Mouse (Mus musculus): ENCODE data around the gene Fam71f1.

Gene Fam71f1

DNA sequence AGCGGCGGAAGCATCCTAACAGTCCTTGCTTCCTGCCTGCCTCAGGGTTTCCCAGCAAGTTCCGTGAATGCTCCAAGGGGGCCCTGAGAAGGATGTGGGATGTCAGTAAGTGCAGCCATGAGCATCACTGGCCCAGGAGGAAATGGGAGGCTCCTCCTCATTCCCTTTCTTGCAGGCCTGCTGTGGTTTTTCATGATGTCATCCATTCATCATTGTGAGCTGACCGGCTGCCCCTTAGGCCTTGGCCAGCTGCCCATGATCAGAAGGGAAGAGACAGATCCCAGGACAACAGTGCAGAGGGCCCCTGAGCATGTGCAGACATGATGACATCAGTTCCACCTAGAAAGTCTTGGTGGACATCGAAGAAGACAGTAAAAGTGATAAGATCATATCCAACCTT is at the start of gene Fam71f1:
Gene Fam71f1 (plus strand): TSS at position 262 of the 400 bp plus-strand sequence.
- DNase-seq (ENCODE audit: low spot score in 2 of 2) = no peak

DNA sequence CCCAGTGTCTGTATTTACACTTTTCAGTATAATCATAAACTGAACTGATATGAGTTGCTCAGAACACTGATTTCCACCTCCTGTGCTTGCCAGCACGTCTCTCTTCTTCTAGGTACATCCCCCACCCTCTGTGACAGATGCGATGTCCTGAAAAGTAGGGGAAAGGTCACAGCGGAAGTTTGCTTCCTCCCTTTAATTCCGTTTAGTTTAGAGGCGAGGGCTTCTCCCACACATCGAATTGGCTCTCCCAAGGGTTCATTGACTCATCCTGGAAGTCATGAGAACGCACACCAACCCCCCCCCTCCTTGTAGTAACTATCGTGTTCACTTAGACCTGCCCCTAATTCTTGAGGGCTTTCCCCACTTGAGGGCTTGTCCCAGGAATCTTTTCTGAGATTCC is 48.0 kb upstream of the Fam71f1 start:
- no peak for DNase-seq (ENCODE audit: low spot score in 2 of 2)

DNA sequence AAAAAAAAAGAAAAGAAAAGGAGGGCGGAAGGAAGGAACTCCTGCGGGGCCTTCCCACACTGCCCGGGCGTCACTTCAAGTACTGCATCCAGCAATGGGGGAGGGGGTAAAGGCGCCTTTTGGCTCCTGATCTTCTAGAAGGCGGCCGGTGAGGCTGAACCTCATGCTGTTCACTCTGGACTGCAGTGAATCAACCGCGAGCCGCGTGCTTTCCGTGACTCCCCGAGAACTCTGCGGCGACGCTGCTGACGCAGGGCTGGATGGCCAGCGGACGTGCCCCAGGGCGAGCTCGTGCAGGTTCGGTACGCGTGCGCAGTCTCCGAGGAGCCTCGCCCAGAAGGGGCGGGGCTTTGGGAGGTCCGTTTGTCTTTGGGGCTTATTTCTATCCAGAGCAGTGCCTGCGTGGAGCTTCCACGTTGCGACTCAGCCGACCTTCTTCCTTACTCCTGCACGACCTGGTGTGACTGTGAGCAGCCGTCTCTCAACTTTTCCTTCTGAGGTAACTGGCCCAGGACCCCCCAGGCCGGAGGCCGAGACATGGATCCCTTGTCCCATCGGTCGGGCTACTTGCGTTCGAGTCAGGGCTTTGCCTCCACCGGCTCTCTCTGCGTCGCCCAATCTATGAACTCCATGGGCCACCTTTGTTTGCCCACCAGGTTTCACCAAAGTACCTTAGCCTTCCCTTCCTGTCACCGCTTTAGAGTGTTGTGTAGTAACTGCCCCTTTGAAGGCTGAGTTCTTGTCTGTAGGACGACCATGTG is 46.4 kb upstream of the Fam71f1 start, which contains the start of gene Hilpda:
Gene Hilpda (plus strand): TSS at position 177 of the 761 bp plus-strand sequence.
- DNase-seq (ENCODE audit: low spot score in 2 of 2) = peak; percentile 77 to 82

DNA sequence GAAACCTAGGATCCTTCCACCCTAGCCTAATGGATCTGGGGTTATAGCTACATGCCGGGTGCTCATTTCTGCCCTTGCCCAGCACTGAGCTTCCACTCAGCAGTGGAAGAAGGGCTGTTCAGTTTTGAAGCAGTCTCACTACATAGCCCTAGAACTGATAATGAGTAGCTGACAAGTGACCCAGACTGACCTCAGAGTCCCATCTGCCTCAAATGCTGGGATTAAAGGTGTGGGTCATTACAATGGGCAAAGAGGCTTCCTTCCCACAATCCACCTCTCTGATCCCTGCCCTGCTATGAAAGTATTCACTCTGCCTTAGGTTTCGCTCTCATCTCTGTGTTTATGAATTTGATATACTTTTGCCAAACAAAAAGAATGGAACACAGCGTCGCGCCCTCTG is 42.2 kb upstream of the Fam71f1 start:
- DNase-seq (ENCODE audit: low spot score in 2 of 2) = no peak

DNA sequence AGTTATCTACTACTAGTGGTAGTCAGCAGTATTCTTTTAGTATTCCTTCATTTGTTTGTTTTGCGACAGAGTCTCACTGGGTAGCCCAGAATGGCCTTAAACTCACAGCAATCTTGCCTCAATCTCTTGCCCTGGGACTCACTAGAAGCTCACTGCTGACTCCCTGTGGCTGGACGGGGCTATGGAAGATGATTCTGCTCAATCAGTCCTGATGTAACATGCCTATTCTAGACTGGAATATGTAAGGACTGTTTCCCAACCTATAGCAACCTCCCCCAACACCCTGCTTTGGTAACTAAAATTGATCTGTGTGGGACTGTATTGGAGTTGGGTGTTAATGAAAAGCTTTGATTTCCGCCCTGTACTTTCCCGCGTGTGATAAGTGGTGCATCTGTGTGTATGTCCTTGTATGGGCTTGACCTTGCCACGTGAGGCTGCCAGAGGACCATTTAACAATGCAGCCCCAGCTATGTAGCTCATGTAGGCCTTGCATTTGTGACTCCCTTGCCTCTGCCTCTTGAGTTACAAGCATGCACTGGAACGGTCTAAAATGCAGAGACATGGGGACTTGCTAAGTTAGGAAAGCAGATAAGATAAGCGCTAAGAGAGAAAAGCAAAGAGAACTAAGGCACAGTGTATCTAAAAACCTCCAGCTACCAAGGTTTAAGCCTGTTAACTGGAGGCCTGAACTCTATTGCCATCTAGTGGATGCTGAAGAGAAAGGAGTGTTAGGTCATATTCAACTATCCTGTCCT is 40.2 kb upstream of the Fam71f1 start:
- DNase-seq (ENCODE audit: low spot score in 2 of 2) = no peak

DNA sequence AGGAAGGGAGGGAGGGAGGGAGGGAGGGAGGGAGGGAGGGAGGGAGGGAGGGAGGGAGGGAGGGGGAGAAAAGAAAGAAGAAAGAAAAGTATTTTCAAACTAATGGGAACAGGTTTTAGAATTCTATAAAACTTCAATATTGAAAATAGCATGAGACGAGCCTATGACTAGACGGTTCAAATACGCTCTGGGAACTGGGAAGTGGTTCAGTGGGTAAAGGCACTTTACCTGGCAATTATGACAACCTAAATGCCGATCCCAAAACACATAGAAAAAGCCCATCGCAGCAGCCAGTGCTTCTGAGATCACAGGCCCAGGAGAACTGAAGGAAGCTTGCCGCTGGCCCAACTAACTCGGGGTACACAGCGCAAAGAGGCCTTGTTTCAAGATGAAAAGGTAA is 39.6 kb upstream of the Fam71f1 start, which contains the start of gene Fam71f2:
Gene Fam71f2 (plus strand): TSS at position 301 of the 400 bp plus-strand sequence.
- no peak for DNase-seq (ENCODE audit: low spot score in 2 of 2)

DNA sequence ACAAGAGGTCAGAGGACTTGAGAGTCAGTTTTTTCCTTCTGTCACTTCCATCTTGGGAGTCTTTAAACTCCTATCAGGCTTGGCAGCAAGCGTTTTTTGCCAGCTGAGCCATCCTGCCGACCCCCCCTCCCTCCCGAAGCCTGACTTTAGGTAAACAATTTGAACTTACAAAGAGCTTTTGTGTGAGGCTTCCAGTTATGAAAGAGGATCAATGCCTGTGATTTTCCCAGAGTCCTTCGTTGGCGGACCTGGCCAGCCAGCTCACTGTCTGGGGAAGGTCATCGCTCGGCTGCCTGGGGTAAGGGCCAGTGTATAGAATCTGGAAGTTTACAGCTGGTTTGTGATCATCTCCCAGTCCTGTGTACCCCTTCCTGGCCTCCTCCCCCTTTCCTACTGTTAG is 38.3 kb upstream of the Fam71f1 start:
- no peak for DNase-seq (ENCODE audit: low spot score in 2 of 2)

DNA sequence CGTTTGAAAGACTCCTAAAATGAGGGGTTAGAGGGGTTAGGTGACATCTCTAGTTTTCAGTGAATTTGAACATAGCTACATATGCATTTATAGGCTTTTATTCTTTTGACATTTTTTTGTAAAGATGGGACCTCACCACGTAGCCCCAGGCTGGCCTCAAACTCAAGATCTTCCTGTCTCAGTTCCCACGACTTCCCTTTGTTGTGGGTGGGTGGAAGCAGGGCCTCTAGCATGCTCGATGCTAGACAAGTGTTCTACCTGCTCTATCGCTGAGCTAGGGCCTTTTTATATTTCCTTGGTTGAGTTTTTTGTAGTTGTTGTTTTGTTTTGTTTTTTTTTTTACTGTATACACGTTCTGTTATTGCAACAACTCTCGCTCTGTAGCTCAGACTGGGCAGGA is 32.1 kb upstream of the Fam71f1 start:
- DNase-seq (ENCODE audit: low spot score in 2 of 2) = no peak

DNA sequence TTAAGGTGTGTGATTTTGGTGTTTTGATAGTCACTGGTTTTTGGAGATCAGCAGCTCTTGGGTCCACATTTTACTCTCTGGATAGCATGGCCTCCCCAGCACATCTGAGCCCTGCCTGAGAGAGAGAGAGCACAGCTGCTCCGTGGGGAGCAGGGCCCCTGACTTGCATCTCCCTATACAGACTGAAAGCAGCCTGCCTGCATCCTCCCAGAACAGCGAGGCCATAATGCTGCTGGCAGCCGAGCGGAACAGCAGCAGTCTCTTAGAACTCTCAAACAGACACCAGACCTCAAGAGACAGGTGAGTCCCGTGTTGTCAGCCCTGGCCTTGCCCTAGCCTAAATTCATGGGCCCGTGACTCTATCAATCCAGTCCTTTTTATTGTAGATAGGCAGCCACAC is 31.5 kb upstream of the Fam71f1 start:
- no peak for DNase-seq (ENCODE audit: low spot score in 2 of 2)

DNA sequence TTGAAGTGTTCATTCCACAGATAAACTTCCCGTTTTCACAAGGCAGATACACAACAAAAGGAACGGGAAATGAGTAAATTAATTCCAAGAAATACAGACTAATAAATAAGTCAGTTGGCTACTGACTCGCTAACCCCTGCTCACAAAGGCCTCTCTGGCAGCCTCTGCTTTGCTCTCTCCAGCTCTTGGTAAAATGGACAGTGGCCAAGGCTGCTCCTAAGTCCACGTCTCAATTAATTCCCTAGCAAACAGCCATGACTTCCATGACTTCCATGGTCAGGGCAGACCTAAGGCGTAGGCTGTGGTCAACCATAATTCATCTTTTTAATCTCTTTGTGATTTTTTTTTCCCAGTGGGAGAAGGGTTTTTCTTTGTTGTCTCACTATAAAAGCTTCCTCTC is 31.0 kb upstream of the Fam71f1 start:
- DNase-seq (ENCODE audit: low spot score in 2 of 2) = no peak

DNA sequence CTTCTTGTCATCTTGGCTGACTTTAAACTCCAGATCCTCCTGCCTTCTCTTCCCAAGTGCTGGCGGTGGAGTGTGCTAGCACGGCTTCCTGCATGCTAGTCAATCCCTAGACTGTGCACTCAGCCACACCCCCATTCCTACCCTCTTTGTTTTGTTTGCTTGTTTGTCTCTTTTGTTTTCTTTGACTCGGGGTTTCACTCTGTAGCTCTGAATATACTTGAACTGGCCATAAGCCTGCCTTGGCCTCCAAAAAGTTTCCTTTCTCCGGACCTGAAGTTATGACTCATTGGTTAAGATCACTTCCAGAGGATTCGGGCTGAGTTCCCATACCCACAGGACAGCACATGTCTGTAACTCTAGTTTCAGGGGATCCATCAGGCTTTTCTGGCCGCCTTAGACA is 30.3 kb upstream of the Fam71f1 start:
- DNase-seq (ENCODE audit: low spot score in 2 of 2) = no peak

DNA sequence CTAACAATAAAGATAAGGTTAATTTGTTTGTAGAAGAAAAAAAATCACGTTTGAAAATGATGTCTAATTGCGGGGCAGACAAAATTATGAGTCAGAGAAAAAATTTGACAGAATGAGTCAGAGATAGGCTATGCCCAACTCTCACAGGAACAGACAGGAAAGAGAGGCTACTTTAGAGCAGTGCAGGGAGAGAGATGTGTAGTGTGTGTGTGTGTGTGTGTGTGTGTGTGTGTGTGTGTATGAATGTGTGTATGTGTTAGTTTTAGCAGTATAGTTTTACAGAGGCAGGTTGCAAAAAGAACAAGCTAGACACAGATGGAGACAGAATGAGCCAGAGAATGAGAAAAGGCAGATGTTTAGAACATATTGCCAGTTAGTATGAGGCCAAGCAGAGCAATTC is 19.8 kb upstream of the Fam71f1 start:
- no peak for DNase-seq (ENCODE audit: low spot score in 2 of 2)

DNA sequence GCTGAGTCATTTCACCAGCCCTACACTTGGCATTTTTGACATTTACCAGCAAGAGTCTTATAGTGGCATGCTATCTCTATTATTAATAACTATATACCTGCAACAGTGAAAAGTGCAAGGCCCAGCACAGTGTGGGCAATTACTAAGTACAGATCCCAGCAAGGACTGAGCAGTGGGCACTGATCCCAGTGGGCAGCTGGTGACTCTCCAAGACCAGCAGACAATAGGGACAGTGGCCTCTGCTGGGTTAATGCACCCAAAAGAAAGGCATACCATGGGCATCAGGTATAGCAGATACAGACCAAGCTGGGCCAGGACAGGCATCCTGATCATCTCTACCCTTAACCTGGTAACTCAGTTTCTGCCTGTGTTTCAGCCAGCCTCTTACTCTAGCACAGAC is 15.7 kb upstream of the Fam71f1 start:
- no peak for DNase-seq (ENCODE audit: low spot score in 2 of 2)

DNA sequence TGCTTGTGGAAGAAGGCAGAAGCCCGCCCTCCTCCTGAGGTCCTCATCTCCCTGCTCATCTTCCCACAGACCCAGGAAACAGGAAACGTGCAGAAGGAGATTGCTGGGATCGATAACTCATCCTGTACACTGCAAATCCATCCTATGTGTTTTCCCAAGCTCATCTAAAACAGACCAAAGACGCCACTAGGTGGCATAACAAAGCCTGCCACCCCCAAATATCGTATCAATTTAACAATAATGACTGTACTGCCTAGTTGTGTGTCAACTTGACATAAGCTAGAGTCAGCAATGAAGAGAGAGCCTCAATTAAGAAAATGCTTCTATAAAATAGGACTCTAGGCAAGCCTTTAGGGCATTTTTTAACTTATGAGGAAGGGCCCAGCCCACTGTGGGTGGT is 15.2 kb upstream of the Fam71f1 start:
- DNase-seq (ENCODE audit: low spot score in 2 of 2) = no peak

DNA sequence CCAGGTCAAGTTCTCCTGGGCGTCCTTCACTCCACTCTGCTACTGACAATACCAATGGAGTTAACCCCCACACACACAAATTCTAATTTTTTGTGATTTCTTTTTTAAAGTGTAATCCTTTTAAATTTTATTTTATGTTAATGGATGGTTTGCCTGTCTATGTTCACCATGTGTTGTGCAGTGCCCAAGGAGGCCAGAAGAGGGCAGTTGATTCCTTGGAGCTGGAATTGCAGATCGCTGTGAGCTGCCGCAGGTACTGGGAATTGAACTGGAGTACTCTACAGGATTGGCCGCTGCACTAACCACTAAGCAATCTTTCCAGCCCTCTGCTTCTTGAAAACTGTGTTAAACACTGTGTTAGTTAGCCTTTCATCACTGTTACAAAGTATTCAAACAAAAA is 13.5 kb upstream of the Fam71f1 start:
- DNase-seq (ENCODE audit: low spot score in 2 of 2) = no peak

DNA sequence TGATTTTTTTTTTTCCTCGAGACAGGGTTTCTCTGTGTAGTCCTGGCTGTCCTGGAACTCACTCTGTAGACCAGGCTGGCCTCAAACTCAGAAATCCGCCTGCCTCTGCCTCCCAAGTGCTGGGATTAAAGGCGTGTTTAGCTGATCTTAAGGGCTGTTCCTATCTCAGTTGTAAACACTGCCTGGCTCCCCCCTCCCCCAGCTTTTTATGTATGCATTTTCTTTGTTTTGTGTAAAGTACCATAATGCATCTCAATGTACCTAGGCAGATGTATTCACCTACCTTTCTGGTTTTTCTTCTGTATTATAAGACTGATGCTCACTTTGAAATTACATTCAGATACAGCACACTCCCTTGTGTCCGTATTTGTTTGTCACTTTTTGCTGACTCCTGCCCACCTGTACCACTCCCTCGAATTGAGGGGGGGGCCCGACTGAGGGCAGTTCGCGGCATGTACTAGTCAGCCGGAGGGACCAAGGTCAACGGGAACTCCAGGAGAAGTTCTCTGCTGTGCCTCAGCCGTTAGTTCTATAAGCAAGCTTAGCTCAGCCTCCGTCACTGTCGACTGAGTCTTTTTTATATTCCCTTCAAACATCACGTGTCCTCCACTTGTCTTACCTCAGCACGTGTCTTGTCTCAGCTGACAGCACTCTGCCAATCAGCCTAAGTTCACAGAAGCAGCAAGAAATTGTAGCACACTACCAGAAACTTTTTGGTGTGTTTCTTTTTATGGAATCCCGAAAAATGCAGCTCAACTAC is 9.9 kb upstream of the Fam71f1 start:
- no peak for DNase-seq (ENCODE audit: low spot score in 2 of 2)

DNA sequence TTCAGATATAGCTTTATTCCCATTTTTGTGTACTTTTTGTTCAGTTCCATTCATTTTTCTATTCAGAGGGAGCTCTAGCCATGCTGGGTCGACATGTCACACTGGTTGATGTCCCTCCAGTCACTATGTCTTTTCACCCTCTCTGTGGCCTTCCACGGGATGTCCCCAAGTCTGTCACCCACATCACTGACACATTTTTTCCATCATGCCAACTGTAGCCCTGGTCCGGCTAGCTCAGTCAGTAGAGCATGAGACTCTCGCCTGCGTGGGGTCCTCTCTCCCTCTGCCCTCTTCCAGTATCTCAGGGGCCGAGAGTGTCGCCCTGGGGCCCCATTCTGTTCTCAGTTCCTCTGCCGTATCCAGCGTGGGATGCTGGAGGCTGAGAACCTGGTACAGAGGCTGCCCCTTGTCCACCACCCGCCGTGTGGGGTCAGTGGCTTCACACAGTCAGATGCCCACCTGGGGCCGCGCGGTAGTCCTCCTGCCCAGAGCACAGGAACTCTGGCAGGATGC is 5.2 kb upstream of the Fam71f1 start:
- DNase-seq (ENCODE audit: low spot score in 2 of 2) = no peak

DNA sequence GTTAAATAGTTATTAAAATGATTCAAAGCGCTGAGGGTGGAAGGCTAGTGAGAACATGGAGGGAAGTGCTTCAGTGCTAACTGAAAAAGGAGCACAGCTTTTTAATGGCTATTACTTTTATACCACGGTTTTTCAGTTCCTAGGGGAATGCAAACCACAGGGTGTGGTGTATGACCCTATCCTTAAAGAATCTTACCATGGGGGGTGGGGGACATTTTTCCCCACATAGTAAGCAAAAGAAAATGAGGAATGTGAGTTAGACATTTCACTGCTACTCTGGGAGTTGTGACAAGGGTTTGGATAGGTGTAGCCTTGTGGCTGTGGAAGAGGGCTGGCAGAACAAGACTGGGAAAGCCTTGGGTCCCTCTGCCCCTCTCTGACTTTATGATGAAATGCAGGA is 1.7 kb upstream of the Fam71f1 start:
- no peak for DNase-seq (ENCODE audit: low spot score in 2 of 2)

DNA sequence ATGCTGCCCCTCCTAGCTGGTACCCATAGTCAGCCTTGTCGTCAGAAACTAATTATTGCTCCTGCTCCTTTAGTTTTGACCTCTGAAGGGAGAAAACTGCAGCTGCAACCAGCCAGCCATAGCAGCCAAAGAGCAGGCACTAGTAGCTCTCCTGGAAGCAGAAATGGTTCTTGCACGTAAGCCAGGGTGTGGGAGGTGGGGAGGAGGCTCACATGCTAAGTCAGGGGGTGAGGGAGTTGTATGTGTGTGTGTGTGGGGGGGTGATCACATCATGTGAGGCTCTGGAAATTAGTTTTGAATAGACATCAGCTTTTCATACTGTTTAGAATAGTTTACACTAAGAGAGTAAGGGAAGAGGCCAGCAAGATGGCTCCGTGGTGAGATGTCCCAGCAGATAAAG is 999 bp upstream of the Fam71f1 start:
- no peak for DNase-seq (ENCODE audit: low spot score in 2 of 2)

DNA sequence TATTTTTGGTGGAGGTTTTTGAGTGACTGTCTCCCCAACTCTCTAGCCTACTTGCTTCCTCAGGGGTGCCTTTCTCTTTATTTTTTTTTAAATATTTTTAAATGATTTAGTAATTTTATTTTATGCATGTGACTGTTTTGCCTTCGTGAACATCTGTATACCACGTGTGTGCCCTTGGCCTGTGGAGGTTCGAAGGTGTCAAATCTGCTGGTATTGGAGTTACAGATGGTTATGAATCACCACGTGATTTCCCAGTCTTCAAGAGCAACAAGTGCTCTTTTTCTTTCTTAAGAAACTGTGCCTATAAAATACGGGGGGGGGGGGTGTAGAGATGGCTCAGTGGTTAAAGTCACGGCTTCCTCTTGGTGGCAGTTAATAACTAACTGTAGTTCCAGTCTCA is 2.6 kb downstream of the Fam71f1 start:
- DNase-seq (ENCODE audit: low spot score in 2 of 2) = no peak

DNA sequence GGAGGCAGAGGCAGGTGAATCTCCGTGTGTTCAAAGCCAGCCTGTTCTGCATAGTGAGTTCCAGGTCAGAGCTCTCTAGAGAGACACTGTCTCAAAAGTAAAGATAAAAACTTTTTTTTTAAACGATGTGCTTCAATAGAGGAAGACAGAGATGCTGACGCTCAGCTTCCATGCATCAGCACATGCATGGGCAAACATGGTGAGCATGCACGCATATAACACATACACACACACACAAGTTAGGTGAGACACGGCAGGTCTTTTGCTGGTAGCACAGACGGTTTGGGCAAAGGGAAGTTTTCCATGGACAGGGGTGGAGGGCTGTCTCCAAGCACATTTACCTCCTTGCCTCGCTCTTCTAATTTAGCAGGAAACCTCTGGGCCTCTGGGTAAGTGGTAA is 3.2 kb downstream of the Fam71f1 start:
- no peak for DNase-seq (ENCODE audit: low spot score in 2 of 2)

DNA sequence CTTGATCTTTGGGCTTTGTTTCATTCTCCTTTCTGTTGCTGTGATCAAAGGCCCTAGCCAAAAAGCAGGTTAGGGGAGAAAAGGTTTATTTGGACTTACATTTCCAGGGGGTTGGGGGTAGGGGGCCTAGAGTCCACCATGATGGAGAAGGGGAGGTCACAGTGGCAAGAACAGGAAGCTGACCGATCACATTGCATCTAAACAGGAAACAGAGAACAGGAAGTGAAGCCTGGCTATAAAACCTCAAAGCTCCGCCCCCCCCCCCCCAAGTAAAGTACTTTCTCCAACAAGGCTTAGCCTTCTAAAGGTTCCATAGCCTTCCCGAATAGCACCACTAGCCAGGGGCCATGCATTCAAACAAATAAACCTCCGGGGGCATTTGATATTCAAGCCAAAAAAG is 3.8 kb downstream of the Fam71f1 start:
- DNase-seq (ENCODE audit: low spot score in 2 of 2) = no peak

Data from spleen, postnatal 14 days (tissue).